Mouse (Mus musculus) midbrain, embryonic 10.5 days (tissue): ENCODE data around the gene Rbms3. TPM values are rescaled to one million over a fixed set of nuclear protein-coding genes. Genes with fewer than 3 reads are reported as not detected.
A peak's percentile ranks its signal among the peaks of the same experiment; 100 is the strongest.

ENCODE experiments used
- DNase-seq: peaks from one replicate; pipeline ENCODE4 v3.0.0-alpha.2; 2017; ENCODE audit warnings: low spot score
- H3K27ac ChIP-seq: fragments of 300-500 bp; sonication (generic); replicated peaks from 2 replicates; pipeline ENCODE4 v1.5.1; 2016; ENCODE audit warnings: mild to moderate bottlenecking
- H3K27me3 ChIP-seq: fragments of 300-500 bp; sonication (generic); 2 replicates; pipeline ENCODE4 v1.6.1; 2016; ENCODE audit warnings: low read depth, mild to moderate bottlenecking; ENCODE audit not compliant: poor library complexity, severe bottlenecking
- H3K36me3 ChIP-seq: fragments of 300-500 bp; sonication (generic); 2 replicates; pipeline ENCODE4 v1.6.1; 2016; ENCODE audit warnings: mild to moderate bottlenecking, moderate library complexity
- H3K4me1 ChIP-seq: fragments of 300-500 bp; sonication (generic); 2 replicates; pipeline ENCODE4 v1.6.1; 2016
- H3K4me3 ChIP-seq: fragments of 300-500 bp; sonication (generic); 2 replicates; pipeline ENCODE4 v1.5.1; 2016; ENCODE audit warnings: mild to moderate bottlenecking, moderate library complexity
- H3K9me3 ChIP-seq: fragments of 300-500 bp; sonication (generic); replicated peaks from 2 replicates; pipeline ENCODE4 v1.6.1; 2016; ENCODE audit warnings: mild to moderate bottlenecking
- WGBS: fragments of 180-500 bp; shearing (Covaris S2); methylation state at CpG from one replicate; pipeline ENCODE4 v1.1.7; 2016; 5-methylcytosine and 5-hydroxymethylcytosine counted together
- polyA plus RNA-seq: library from polyadenylated mRNA; unstranded; fragments of >200 nt; fragmentation: Nextera tagmentation; extraction: Ambion mirVana; gene quantifications from 2 replicates; pipeline ENCODE4 v1.2.1, GENCODE M21; 2016

Gene Rbms3
- polyA plus RNA-seq, 1 experiment from 2014 or later = 11.4 TPM

GRCm38 (mm10) chr9:117442611-117443010 lies 187.1 kb downstream of the Rbms3 start:
- 90% methylated on average over 7 of the region's 7 CpGs for WGBS
- H3K27me3 ChIP-seq = no peaks in the 10 kb centered on the region
- H3K9me3 ChIP-seq = no peaks in the 10 kb centered on the region
- no peak for DNase-seq
- H3K4me3 ChIP-seq = no peak overlapping the region
- H3K4me1 ChIP-seq = no peaks in the 10 kb centered on the region
- no peaks in the 10 kb centered on the region for H3K36me3 ChIP-seq
- H3K27ac ChIP-seq = no peak overlapping the region

GRCm38 (mm10) chr9:117435856-117436255 lies 193.9 kb downstream of the Rbms3 start:
- Histone ChIP-seq H3K27ac (no peak overlapping the region), H3K36me3 (no peaks in the 10 kb centered on the region), H3K27me3 (no peaks in the 10 kb centered on the region), H3K4me3 (no peak overlapping the region), H3K4me1 (no peaks in the 10 kb centered on the region), H3K9me3 (no peaks in the 10 kb centered on the region; the same call in 1 of the 2 replicates)
- DNase-seq = no peak
- WGBS = 73% methylated on average over 2 of the region's 2 CpGs

GRCm38 (mm10) chr9:117430670-117431069 lies 199.0 kb downstream of the Rbms3 start:
- 96% methylated on average over 2 of the region's 2 CpGs for WGBS

GRCm38 (mm10) chr9:117429217-117430105 lies 200.3 kb downstream of the Rbms3 start:
- H3K9me3 ChIP-seq = no peaks in the 10 kb centered on the region
- WGBS = 93% methylated on average over 7 of the region's 7 CpGs
- no peak for DNase-seq
- no peaks in the 10 kb centered on the region for H3K4me1 ChIP-seq
- no peak overlapping the region for H3K4me3 ChIP-seq
- H3K27ac ChIP-seq = no peak overlapping the region
- no peaks in the 10 kb centered on the region for H3K27me3 ChIP-seq
- no peaks in the 10 kb centered on the region for H3K36me3 ChIP-seq

More at GRCm38 (mm10) chr9:117430670-117431069, 199.0 kb downstream of the Rbms3 start:
- Histone ChIP-seq H3K4me3 (no peak overlapping the region), H3K27ac (no peak overlapping the region), H3K4me1 (no peaks in the 10 kb centered on the region), H3K27me3 (no peaks in the 10 kb centered on the region), H3K36me3 (no peaks in the 10 kb centered on the region), H3K9me3 (no peaks in the 10 kb centered on the region; the same call in 1 of the 2 replicates)
- no peak for DNase-seq

GRCm38 (mm10) chr9:117423259-117423658 lies 206.5 kb downstream of the Rbms3 start:
- no peaks in the 10 kb centered on the region for H3K9me3 ChIP-seq
- H3K4me1 ChIP-seq = no peaks in the 10 kb centered on the region
- H3K27ac ChIP-seq = no peak overlapping the region
- no peaks in the 10 kb centered on the region for H3K36me3 ChIP-seq
- 88% methylated on average over 5 of the region's 5 CpGs for WGBS
- no peak overlapping the region for H3K4me3 ChIP-seq
- no peaks in the 10 kb centered on the region for H3K27me3 ChIP-seq
- no peak for DNase-seq

- no peaks in the 10 kb centered on the region for H3K27me3 ChIP-seq
- H3K9me3 ChIP-seq = no peaks in the 10 kb centered on the region
- no peak overlapping the region for H3K27ac ChIP-seq
- no peaks in the 10 kb centered on the region for H3K36me3 ChIP-seq
- H3K4me3 ChIP-seq = no peak overlapping the region
- H3K4me1 ChIP-seq = no peaks in the 10 kb centered on the region
- no peak for DNase-seq
- WGBS = 85% methylated on average over 8 of the region's 8 CpGs
Measured at GRCm38 (mm10) chr9:117419874-117420485, 209.7 kb downstream of the Rbms3 start.

GRCm38 (mm10) chr9:117413181-117413580 lies 216.5 kb downstream of the Rbms3 start:
- Histone ChIP-seq H3K36me3 (no peaks in the 10 kb centered on the region), H3K4me3 (no peak overlapping the region), H3K27me3 (no peaks in the 10 kb centered on the region), H3K4me1 (peaks cover 11% of the 10 kb centered on the region), H3K9me3 (no peaks in the 10 kb centered on the region), H3K27ac (no peak overlapping the region)
- 40% methylated on average over 3 of the region's 3 CpGs for WGBS
- no peak for DNase-seq

- Histone ChIP-seq H3K4me3 (no peak overlapping the region), H3K36me3 (no peaks in the 10 kb centered on the region), H3K9me3 (no peaks in the 10 kb centered on the region), H3K4me1 (peaks cover 11% of the 10 kb centered on the region), H3K27ac (0 out of 2 replicates have a peak overlapping the region, but pooled peaks have one; percentile 42), H3K27me3 (no peaks in the 10 kb centered on the region)
- WGBS = 23% methylated on average over 2 of the region's 2 CpGs
- no peak for DNase-seq
Measured at GRCm38 (mm10) chr9:117412584-117412983, 217.1 kb downstream of the Rbms3 start.

- no peak for DNase-seq
- Histone ChIP-seq H3K4me1 (peaks cover 7% of the 10 kb centered on the region; the same call in 1 of the 2 replicates), H3K4me3 (no peak overlapping the region), H3K9me3 (no peaks in the 10 kb centered on the region), H3K36me3 (no peaks in the 10 kb centered on the region), H3K27ac (no peak overlapping the region), H3K27me3 (no peaks in the 10 kb centered on the region)
- 84% methylated on average over 4 of the region's 4 CpGs for WGBS
Measured at GRCm38 (mm10) chr9:117404621-117405020, 225.1 kb downstream of the Rbms3 start.

- H3K27ac ChIP-seq = no peak overlapping the region; the same call in 1 of the 2 replicates
- H3K4me3 ChIP-seq = no peak overlapping the region
- 62% methylated on average over 7 of the region's 7 CpGs for WGBS
- peaks cover 7% of the 10 kb centered on the region; the same call in 1 of the 2 replicates for H3K4me1 ChIP-seq
- no peaks in the 10 kb centered on the region for H3K36me3 ChIP-seq
- H3K9me3 ChIP-seq = no peaks in the 10 kb centered on the region
- H3K27me3 ChIP-seq = no peaks in the 10 kb centered on the region
- no peak for DNase-seq
Measured at GRCm38 (mm10) chr9:117400262-117400671, 229.4 kb downstream of the Rbms3 start.

GRCm38 (mm10) chr9:117397071-117397470 lies 232.6 kb downstream of the Rbms3 start:
- H3K4me3 ChIP-seq = no peak overlapping the region
- no peaks in the 10 kb centered on the region for H3K9me3 ChIP-seq
- no peaks in the 10 kb centered on the region for H3K27me3 ChIP-seq
- no peaks in the 10 kb centered on the region for H3K36me3 ChIP-seq
- no peak for DNase-seq
- H3K4me1 ChIP-seq = peaks cover 7% of the 10 kb centered on the region; the same call in 1 of the 2 replicates
- no peak overlapping the region for H3K27ac ChIP-seq

GRCm38 (mm10) chr9:117396586-117396985 lies 233.1 kb downstream of the Rbms3 start:
- Histone ChIP-seq H3K27me3 (no peaks in the 10 kb centered on the region), H3K36me3 (no peaks in the 10 kb centered on the region), H3K4me1 (peaks cover 7% of the 10 kb centered on the region; the same call in 1 of the 2 replicates), H3K9me3 (no peaks in the 10 kb centered on the region), H3K27ac (no peak overlapping the region), H3K4me3 (no peak overlapping the region)
- DNase-seq = no peak
- 72% methylated on average over 8 of the region's 8 CpGs for WGBS
